Mouse (Mus musculus) urinary bladder, postnatal 25 days (tissue): ENCODE data around the gene Hdac8.

Source experiments
- DNase-seq: peaks from one replicate; pipeline ENCODE4 v3.0.0; 2022; ENCODE audit warnings: low spot score

Gene Hdac8

DNA sequence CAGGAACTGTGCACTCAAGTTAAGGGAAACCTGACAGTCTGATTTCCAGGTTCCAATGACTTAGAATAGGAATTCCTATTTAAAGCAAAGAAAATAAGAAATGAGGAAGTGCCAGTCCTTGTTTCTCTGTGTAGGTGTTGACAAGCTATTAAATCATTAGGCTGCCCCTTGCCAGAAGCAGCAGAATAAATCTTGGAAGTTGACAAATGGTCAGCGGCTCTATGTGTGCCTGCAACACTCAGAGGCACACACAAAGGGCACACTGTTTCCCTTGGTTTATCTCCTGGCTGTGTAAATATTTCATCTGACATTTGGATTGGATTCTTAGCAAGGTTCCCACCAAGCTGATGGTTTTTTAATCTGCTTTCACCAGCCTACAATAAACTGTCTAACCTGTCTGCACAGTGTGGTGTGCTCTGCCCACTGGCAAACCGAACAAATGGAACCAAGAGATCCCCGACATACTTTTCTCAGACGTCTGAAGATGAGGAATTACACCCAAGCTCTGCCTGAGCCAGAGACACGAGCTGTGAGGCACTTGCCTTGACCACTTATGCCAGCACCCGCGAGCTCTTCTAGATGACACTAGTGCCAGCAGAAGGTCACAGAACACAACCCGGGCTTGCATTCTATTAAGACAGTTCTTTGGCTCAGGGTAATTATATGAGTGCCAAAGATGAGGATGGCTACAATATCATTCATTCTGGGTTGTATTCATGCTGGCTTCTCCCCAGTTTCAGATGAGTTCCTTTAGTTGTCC is 165.6 kb downstream of the Hdac8 start:
- DNase-seq = no peak

DNA sequence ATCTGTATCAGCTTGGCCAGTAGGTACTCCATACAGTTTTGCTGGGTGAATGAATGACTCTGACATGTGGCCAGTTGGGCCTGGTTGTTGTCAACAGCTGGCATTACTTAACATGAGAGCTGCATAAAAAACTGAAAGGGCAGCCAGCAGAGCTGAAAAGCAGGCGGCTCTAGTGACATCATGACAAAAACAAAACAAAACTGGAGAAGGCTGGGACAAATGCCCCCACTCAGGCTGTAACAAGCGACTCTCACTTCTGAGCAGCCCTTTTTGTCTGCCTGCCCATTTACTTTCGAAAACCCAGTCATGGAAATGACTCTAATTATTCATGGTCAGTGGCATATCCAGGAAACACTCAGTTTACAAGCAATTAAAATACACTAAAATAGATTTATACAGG is 185.5 kb downstream of the Hdac8 start:
- no peak for DNase-seq

DNA sequence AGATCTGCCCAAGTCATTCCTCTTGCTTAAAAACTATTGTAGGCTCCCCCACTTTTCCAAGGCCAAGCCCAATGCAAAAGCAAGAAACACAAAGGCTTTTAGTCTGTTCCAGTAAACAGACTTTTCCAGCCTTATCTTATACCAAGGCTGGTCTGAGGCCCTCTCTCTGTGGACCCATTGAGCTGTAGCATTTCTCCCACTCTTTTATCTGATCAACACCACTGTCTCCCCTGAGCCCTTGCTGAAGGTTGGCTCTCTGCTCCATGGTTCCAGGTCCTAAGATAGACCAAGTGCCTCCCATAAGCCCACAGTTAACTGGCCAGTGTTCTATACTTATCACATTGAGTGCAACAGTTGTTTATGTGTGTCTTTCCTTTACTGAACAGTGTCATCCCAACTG is 185.9 kb downstream of the Hdac8 start:
- DNase-seq = no peak

DNA sequence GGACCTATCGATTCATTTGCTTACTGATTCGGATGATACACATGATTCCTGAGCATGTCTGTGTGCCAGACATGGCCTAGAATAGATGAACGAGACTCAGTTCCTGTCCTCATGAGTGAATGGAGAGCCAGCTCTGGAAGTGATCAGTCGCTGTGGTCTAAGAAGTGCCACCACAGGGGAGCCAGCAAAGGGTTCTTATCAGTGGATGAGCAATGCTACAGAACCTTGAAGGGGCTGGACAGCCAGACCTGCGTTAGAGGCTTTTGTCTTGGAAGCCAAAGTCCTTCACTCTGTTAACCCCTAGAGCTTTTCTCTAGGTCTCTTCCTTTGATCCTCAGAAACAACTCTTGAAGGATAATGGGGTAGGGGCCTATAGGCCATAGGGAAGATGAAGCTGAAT is 186.4 kb downstream of the Hdac8 start:
- no peak for DNase-seq

DNA sequence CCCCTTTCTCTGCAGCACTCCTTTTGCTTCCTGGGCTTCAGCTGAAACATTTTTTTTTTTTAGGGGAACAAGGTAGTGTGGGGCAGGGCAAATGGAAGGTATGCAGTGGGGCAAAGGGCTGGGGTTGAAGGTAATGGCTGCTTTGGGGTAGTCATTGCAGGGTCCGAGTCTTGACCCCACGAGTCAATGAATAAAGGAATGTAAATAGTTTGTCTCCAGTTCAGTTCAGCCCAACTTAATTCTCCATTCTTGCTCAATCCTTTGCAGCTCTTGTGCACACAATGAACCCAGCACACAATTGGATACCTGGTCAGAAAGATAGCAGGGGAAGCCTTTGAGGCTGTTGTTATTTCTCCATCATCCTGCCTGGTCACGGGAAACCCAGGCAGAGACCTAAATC is 194.0 kb downstream of the Hdac8 start:
- DNase-seq = no peak

DNA sequence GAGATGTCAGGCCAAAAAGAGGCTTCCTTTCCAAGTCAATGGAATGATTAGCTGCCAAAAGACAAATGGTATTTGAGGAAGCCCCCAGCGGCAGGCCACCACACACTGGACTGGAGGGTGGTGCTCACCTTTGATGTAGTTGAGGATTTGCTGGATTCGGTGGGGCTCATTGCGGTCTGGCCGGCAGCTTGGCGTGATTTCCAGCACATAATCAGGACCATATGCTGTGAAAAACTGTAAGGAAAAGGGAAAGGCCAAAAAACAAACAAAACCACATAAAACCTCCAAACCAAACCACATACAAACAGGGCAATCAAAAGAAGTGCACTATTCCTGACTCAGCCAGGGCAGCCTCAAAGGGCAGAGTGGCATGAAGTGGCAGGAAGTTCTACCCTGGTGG is 197.6 kb downstream of the Hdac8 start:
- DNase-seq = no peak

DNA sequence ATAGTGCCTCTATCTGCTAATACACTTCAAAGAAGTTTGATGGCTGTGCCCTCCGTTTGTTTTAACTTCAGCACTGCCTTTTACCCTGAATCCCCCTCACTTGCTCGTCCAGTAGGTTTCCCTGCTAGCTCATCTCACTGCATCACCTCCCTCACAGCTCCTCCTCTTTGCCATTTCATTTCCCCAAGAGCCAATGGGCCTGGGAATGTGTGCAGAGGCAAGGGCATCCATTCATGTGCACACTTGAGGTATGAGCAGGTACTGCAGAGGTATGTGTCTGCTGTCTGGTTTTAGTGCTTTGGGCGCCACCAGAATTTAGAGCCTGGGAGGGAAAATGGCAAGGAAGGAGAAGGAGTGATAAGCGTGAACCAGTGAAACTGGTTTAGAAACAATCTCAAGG is 199.4 kb downstream of the Hdac8 start:
- DNase-seq = no peak

DNA sequence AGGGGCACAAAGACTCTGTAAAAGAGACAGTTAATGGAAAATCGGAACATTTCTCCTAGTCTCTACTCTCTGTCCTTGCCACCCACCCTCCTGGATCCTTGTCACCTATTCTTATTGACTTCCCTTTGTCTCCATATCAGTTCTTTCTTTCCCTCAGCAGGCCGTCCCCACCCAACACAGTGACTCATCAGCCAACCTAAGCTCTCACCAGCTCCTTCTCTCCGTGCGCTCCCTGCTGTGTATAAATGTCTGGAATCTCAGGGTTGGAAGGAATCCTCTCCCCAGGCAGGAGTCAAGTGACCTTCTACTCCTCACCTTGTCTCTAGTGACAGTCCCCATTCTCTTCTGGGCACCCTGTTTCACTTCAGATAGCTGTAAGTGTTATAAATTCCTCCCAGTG is 200.2 kb downstream of the Hdac8 start:
- no peak for DNase-seq

DNA sequence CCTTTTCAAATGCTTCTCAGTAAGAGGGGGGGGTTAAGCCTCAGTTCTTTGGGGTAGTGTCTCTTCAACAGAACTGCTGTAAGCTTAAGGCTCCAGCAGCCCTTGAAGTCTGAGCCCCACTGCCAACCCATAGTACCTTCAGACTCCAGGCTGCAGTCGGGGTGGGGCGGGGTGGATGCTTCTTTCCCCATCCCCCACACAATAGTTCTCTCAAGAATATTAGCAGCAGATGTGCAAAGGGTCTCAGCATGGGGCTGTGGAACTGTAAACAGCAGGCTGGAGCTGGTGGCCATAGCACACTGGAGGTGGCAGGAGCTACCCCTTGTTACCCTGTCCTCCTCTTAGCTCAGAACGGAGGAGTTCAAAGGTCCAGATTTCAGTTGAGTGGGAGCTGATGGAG is 202.7 kb downstream of the Hdac8 start:
- no peak for DNase-seq

DNA sequence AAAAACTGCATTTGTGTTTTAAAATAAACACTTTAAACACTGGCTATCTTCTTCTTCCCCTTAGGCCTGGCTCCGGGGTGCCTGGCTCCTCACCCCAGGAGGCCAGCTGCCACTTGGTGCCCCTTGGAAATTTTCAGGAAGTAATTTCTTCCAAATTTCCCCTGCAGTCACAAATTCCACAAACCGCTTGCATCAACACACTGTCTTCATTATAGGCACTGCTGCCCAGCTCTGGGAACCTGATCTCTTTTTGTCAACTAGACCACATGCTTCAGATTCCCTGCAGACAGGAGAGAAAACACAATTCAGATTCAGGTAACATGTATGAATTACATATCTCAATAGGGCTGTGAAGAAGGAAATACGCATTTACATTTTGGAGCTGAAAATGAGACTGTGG is 220.3 kb downstream of the Hdac8 start:
- no peak for DNase-seq

DNA sequence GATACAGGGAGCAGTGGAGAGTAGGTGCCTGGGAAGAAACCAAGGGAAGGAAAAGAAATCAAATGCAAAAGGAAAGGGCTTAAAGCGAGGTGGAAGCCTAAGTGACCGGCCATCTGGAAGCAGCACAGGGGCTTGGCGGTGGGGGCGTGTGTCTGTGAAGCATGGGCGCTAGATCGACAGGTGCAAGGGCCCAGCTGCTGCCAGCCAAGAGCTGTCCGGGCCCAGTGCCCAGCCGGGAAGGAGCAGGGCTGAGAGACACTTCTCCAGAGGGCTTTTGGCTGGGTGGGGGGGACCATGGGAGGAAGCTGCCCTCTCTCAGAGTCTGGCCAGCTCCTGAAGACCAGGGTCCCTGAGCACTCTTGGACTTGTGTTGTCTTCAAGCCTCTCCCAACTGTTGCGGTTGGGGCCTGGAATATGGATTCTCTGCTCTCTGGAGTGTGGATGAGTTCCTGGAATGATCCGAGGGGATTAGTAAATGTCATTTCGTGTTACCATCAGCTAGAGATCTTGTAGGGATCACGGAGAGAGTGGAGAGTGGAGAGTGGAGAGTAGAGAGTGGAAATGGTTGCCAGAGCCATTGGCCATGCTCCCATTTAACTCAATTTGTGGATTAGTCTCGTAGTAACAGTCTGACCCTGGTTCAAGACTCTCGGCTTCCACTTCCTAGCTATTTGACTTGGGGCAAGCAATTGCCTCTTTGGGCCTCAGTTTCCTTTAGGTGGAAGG is 242.4 kb downstream of the Hdac8 start:
- DNase-seq = no peak

DNA sequence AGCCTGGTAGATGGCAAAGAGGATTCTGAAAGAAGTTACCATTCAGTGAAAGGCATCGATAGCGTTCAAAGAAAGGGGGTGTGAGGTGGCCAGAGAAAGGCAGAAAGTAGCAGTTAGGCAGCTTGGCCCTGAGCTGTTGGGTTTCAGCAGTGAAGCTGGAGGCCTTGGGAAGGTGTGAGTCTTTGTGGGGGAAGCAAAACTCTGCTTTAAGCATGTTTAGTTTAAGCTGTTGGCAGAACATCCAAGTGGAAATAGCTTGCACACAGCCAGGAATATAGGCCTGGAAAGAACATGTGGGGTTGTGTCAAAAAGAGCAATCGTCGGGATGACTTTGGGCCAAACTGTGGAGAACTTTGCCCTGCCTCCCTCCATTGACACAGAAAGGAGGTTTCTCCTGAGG is 245.4 kb downstream of the Hdac8 start:
- no peak for DNase-seq

DNA sequence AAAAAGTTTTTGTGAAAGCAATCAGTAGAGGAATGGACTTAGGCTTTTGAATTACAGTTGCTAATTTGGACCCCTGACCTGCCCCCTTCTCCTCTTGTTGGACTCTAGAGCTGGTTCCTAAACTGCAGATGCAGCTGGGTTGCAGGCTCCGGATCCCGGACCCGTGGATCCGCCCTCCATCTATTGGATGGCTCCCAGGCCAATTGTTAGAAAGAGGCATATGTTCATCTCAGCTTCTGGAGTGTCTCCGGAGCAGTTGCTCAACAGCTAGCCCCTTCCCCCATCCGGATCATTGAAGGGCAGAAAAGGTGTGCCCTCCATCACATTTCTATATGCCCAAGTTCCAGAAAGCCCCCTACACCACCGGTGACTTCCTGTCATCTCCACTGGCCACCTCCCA is 251.3 kb downstream of the Hdac8 start:
- no peak for DNase-seq

DNA sequence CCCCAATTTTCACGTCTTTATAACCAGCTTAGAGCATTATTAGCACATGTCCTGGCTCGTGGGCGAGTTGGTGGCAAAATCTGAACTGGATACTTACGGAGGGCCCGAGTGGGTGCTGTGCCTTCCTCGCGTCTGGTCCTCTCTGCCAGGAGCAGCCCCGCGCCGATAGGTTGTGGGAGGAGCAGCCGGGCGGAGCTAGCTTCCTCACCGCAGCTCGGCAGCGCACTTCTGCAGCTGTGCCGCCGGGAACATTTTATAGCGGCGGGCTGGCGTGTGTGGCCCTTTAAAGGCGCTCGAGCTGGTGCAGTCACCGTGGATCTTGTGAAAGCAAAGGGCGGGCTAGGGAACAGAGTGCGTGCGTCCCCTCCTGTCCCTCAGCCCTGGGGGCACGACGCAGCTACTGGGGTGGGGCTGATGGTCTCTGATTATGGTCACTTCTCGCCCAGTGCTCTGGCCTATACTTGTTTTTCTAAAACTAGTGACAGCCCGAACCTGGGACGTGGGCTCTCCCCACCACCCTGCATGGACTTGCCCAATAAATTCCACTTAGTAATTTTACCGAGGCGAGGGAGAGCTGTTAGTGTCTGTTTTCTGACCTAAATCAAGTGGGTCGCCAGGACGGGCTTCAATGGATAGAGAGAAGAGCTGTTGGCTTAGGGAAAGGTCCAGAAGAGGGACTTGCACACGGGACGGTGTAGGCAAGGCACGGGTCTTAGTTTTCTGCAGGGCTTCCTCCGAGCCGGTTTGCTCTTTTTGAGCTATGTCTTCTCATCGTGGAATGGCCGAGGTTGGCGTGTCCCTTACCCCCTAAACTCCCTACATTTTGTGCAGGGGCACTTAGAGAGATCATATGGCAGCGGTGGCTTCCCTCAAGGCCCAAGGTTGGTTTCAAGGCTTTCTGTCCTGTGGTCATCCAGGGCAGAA is 253.0 kb downstream of the Hdac8 start, which contains the start of gene Cited1:
Gene Cited1, minus strand, starts transcription at position 245 of the 924 bp plus-strand sequence.
- DNase-seq = peak; percentile 13

DNA sequence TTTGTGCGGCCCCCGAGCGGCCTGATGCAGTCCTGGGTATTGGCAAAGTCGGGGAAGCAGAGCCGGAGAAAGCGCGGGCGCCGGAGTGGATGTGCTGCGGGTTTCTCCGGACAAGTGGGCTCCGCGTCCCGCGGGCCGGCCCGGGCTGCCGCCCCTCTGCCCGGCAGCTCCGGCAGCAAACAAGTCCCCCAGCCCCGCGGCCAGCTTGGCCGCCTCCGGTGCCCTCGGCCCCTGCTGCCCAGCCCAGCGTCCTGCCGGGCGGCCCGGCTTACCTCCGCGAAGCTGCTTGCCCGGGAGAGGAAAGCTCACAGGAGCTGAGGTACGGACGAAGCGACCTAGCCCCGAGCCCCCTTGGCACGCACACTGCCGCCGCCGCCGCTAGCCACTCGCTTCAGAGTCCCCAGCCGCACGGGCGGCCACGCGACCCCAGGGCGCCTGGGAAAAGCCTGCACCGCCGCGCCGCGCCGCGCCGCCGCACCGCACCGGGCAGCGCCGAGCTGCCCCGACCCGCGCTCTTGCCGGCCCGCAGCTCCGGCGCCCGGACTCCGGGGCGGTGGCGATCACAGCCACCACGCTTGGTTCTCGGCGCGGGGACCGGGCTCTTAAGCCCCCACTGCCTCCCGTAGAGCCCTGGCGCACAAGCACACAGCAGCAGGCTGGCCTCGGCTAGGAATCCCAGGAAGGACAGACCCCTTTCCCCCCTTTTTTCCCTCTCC is 253.8 kb downstream of the Hdac8 start:
- DNase-seq = peak; percentile 8

DNA sequence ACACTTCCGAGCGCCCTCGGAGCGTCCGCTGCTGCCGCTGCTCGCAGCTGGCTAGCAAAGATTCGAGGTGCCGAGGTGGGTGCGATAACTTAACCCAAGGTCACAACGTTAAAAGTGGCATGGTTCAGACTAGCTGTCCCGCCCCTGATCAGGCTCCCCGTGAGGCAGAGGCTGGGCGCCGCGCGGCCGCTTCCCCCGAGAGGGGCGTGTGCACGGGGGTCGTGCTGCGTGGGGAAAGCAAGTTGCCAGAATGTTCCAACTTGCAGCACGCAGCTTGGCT is 254.3 kb downstream of the Hdac8 start:
- DNase-seq = no peak

DNA sequence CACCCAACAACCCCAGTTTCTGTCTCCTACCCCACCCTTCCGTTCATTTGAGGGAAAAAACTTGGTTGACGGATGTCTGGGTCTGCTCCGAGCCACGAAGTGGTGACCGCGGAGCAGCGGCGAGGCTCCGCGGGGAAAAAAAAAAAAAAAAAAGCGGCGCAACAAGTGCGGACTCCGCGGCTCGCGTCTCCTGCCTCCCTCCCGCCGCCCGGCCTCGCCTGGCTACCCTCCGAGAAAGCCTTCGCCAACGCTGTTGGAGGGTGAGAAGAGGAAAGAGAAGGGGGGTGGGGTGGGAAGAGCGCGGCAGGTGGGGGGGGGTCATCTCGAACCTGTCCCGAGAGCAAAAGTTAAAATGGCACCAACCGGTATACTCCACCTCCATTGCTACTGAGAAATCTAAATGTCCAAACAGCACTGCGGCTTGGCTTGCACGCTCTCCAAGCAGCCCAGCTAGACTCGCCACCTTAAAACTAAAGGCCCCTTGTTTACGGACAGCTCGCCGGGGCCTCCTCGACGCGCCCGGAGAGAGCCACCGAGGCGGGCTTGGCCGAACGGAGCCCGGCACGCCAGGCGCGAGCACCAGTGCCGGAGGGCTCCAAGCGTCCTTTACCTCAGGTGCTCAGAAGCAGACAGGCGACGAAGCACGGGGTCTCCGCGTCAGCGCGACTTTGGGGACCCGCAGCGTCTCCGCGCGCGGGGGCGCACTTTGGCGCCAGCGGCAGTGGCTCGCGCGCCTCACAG is 254.8 kb downstream of the Hdac8 start:
- no peak for DNase-seq

DNA sequence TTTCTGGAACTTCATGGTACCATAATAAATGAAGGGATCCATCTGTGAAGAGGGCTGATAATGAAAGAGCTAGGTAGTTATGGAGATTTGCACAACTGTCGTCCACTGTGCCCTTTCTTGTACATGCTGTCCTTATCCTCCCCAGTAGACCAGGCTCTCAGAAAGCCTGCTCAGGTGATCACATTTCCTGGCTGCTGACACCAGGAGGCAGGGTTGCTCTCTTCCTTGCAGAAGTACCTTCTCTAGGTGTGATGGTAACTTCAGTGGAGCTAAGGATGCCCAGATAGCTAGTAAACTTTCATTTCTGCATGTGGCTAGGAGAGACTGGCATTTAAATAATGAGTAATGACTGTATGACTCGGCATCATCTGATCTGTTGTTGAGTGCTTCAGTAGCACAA is 260.8 kb downstream of the Hdac8 start:
- DNase-seq = no peak
